ENCODE assay signal across 22 mouse cellular contexts in genomic region chr14:24006276-24006675, GRCm38 (mm10). TPM values are rescaled to one million over a fixed set of nuclear protein-coding genes. Genes with fewer than 3 reads are reported as not detected.
DNase-seq lines count a peak whose midpoint lies in the region; ATAC-seq and TF ChIP-seq lines count a peak whose summit lies in the region.
"Had no signal": no experiment of that assay in that cellular context is flagged by ENCODE, and none has a peak within 500 bp of the region (broad histone marks: within the 10 kb centered on the region; RNA-seq: fewer than 3 reads in every experiment).

No protein-coding gene starts in this region.

- DNase-seq in cerebellum, postnatal 10 days = peak; percentile 27 to 32
- no peak for DNase-seq in cerebellum, adult 2 months
- peak; percentile 45 for DNase-seq in kidney, adult 2 months
- peak; percentile 8 for DNase-seq in urinary bladder, postnatal 14 days (ENCODE audit: low spot score)
- no peak for DNase-seq in urinary bladder, postnatal 4 days (ENCODE audit: low spot score in 2 of 2)
- DNase-seq in spleen, postnatal 4 days (ENCODE audit: low spot score in 2 of 2) = no peak
- DNase-seq: heart, postnatal 36 days; layer of hippocampus, adult 9-11 months; lung, adult 2 months; lung, postnatal 36 days; right cerebral cortex, adult 18-20 months; thymus, adult 18-20 months; thymus, postnatal 4 days had no signal

- no peak overlapping the region for H3K4me3 ChIP-seq in cerebellum, adult 2 months (replicated peaks; ENCODE audit: insufficient read depth, low read depth, low read length)
- no peak overlapping the region for H3K4me3 ChIP-seq in kidney, adult 2 months (ENCODE audit: insufficient read depth, low read depth, low read length)
- H3K4me3 ChIP-seq in kidney, embryonic 15.5 days (replicated peaks) = no peak overlapping the region
- H3K4me3 ChIP-seq: embryonic facial prominence, embryonic 15.5 days; heart, embryonic 13.5 days; left cerebral cortex, adult 2 months; limb, embryonic 12.5 days; liver, embryonic 12.5 days had no signal

- no peak overlapping the region for H3K27ac ChIP-seq in cerebellum, adult 2 months (ENCODE audit: insufficient read depth, low read length)
- no peak overlapping the region for H3K27ac ChIP-seq in kidney, adult 2 months (ENCODE audit: insufficient read depth, low read depth, low read length)
- H3K27ac ChIP-seq in kidney, embryonic 15.5 days = no peak overlapping the region
- H3K27ac ChIP-seq: embryonic facial prominence, embryonic 15.5 days; heart, embryonic 13.5 days; hindbrain, postnatal 0 days; kidney, postnatal 0 days; left cerebral cortex, adult 2 months; limb, embryonic 12.5 days; liver, embryonic 12.5 days had no signal

- no peak overlapping the region for H3K9ac ChIP-seq in kidney, embryonic 15.5 days
- H3K9ac ChIP-seq: embryonic facial prominence, embryonic 15.5 days; heart, embryonic 13.5 days; limb, embryonic 12.5 days; liver, embryonic 12.5 days had no signal

- peaks cover 3% of the 10 kb centered on the region; the same call in 1 of the 2 replicates for H3K27me3 ChIP-seq in cerebellum, adult 2 months (ENCODE audit: control insufficient read depth, insufficient read depth, low read length)
- H3K27me3 ChIP-seq in kidney, adult 2 months (replicated peaks; ENCODE audit: control insufficient read depth, insufficient read depth, low read length) = peaks cover 3% of the 10 kb centered on the region; the same call in 1 of the 2 replicates
- peaks cover 75% of the 10 kb centered on the region for H3K27me3 ChIP-seq in kidney, embryonic 15.5 days
- H3K27me3 ChIP-seq: CH12.LX had no signal

- no peak for TF ChIP-seq POLR2A in cerebellum, adult 2 months (IDR thresholded peaks at IDR 0.05; ENCODE audit: borderline replicate concordance, insufficient read depth, low read length)
- no peak for TF ChIP-seq POLR2A in kidney, adult 2 months (IDR thresholded peaks at IDR 0.05; ENCODE audit: low read depth, low read length)

- peaks cover 4% of the 10 kb centered on the region; the same call in 1 of the 2 replicates for H3K4me1 ChIP-seq in cerebellum, adult 2 months (ENCODE audit: control insufficient read depth, insufficient read depth, low read length)
- no peaks in the 10 kb centered on the region for H3K4me1 ChIP-seq in kidney, adult 2 months (ENCODE audit: control insufficient read depth, insufficient read depth, low read length)
- peaks cover 17% of the 10 kb centered on the region for H3K4me1 ChIP-seq in kidney, embryonic 15.5 days
- H3K4me1 ChIP-seq: liver, embryonic 12.5 days had no signal

- H3K4me2 ChIP-seq in kidney, embryonic 15.5 days = no peak overlapping the region
- H3K4me2 ChIP-seq: embryonic facial prominence, embryonic 15.5 days; heart, embryonic 13.5 days; limb, embryonic 12.5 days; liver, embryonic 12.5 days had no signal

- 65% methylated on average over 2 of the region's 2 CpGs for WGBS in cerebellum, adult 2 months
- WGBS in kidney, adult 2 months = 40% methylated on average over 2 of the region's 2 CpGs
- WGBS in kidney, embryonic 15.5 days = 57% methylated on average over 2 of the region's 2 CpGs

- no peaks in the 10 kb centered on the region for H3K9me3 ChIP-seq in kidney, embryonic 15.5 days (replicated peaks)
- H3K9me3 ChIP-seq: embryonic facial prominence, embryonic 15.5 days; heart, embryonic 13.5 days; limb, embryonic 12.5 days; liver, embryonic 12.5 days had no signal

- no peak for TF ChIP-seq CTCF in cerebellum, adult 2 months (IDR thresholded peaks at IDR 0.05; ENCODE audit: borderline replicate concordance, insufficient read depth, low read depth, low read length)
- TF ChIP-seq CTCF in kidney, adult 2 months (conservative IDR thresholded peaks at IDR 0.05; ENCODE audit: insufficient read depth, insufficient read length, low read depth, low read length) = no peak

- ATAC-seq in kidney, embryonic 15.5 days (replicated peaks; ENCODE audit: low FRiP score) = no peak
- ATAC-seq: hindbrain, postnatal 0 days; liver, embryonic 12.5 days had no signal

- H3K36me3 ChIP-seq in kidney, adult 2 months (ENCODE audit: control insufficient read depth, insufficient read depth, low read length) = no peaks in the 10 kb centered on the region
- H3K36me3 ChIP-seq in kidney, embryonic 15.5 days = no peaks in the 10 kb centered on the region
- H3K36me3 ChIP-seq: embryonic facial prominence, embryonic 15.5 days; heart, embryonic 13.5 days; limb, embryonic 12.5 days; liver, embryonic 12.5 days had no signal

RNA-seq across cellular contexts. Expression of gene Kcnma1, which starts 8.0 kb away (rescaled TPM):
- 40.4 and 45.6 TPM in 2 replicates for polyA plus RNA-seq in cerebellum, adult 2 months (2012; rRNA removed)
- polyA plus RNA-seq in kidney, adult 2 months (2012; rRNA removed) = 1.7 and 2.1 TPM in 2 replicates
- 1.8 and 2.5 TPM in 2 replicates for polyA plus RNA-seq in kidney, embryonic 15.5 days (2015; fragmentation: Nextera tagmentation; extraction: Ambion mirVana)
- polyA plus RNA-seq: liver, embryonic 12.5 days had no signal

Comparison
In these comparisons a context has a peak if more than half of its experiments do, and no peak if none do; other contexts are left out.
1. DNase-seq: peak in cerebellum, postnatal 10 days (2 of 2), kidney, adult 2 months (single experiment) and urinary bladder, postnatal 14 days (single experiment); none in cerebellum, adult 2 months (0 of 2), urinary bladder, postnatal 4 days (0 of 2) and spleen, postnatal 4 days (0 of 2).
2. RNA of gene Kcnma1, which starts 8.0 kb away (polyA plus RNA-seq): 40.4 to 45.6 TPM in cerebellum, adult 2 months; 1.8 to 2.5 TPM in kidney, embryonic 15.5 days and 1.7 to 2.1 TPM in kidney, adult 2 months; every median in the first group is over 10 times any median in the second.